Mouse (Mus musculus) CD4-positive, CD25-positive, alpha-beta regulatory T cell, adult 2 months (primary cell): ENCODE measurements at regions not wholly inside any gene's neighbourhood (a gene's known extent, or its start where the extent isn't known, plus 50 kb on each side); places are given as distances from the start of the nearest gene placed in this dataset.

Experiments
- DNase-seq: peaks from one replicate; pipeline ENCODE4 v3.0.0-alpha.2; 2012; ENCODE audit warnings: low read depth, low spot score

DNA sequence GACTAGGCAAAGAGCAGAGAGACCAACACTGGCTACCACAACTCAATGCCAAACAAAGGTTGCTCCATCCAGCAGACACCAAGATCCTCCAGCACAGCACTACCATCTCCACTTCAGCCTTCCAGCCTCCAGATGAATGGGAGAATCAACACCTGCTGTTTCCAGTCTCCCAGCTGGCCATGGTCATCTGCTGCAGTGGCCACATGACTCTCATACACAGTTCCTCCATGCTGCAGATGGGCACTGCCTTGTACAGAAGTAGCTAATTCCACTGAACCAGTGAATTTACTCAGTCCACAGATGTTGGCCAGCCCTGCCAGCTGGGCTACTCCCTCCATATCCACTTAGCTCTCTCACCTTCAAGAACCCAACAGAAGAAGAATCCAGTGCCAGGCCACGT, 63.0 kb upstream of the Vstm5 start:
- DNase-seq, result no peak

DNA sequence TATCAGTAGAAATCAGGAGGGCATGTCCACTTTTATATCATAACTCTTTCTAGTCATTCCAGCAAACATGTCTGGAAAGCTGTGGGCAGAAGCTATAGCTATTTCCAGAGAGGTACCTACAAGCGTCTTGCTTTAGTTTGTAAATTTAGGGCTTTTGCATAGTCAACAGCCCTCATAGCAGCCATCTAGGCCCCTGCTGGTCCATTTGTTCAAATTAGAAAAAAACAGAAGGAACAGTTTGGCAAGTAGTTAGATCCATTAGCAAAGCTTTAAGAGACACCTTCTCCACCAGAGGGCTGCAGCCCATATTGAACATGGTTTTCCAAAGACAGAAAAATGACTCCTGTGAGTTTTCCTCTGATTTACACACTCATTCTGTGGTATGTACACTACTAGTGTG, 63.4 kb upstream of the Vstm5 start:
- DNase-seq, result no peak

DNA sequence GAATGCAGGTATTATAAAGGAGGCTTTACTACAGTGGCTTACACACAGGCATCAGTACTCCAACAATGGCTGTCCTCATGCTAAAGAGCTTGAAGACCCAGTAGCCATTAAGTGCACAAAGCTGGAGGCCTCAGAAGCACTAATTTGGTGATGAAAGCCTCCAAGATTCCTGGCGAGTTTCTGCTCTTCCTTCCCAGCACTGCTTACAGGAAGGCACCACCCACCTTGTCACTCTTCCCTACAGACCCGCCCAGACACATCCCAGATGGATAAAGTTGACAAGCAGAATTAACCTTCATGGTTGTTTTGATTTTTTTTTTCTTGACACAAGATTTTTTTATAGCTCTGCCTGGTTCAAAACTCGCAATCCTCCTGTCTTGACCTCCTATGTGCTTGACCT, 59.0 kb upstream of the Hephl1 start:
- no peak for DNase-seq

DNA sequence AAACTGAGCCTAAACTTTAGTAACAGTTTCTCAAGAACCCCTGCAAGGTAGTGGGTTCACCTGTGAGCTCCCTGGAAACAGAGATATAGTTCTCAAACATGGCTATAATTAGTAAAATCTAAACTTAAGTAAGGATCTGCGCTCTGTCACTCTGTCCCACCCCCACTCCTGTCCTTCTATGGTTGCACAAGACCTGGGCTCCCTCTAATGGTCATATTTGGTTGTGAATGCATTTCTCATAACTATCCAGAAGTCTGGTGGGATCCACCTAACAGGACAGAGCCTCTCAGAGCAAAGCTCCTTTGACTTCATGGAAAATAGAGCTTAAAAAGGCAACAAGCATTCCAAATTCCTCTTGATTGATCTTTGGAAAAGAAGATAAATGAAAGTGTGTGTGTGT, 57.8 kb upstream of the Hephl1 start:
- DNase-seq, result peak; percentile 38

DNA sequence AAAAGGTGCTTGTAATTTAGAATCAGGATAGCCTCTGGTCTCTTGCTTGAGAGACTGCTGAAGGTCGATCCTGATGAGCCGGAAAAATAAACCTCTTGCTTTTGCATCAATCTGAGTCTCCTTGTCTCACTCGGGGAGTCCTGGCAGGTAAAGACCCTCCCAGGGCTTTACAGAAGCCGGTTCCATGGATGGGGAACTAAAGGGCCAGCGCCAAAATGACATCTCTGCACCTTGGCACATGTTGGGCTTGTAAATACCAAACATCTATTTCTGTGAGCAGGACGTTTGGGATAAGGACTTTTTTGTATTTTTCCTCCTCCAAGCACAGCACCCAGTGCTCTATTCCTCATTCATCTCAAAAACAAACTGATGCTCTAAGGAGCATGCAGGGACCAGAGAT, 57.1 kb upstream of the Hephl1 start:
- no peak for DNase-seq

DNA sequence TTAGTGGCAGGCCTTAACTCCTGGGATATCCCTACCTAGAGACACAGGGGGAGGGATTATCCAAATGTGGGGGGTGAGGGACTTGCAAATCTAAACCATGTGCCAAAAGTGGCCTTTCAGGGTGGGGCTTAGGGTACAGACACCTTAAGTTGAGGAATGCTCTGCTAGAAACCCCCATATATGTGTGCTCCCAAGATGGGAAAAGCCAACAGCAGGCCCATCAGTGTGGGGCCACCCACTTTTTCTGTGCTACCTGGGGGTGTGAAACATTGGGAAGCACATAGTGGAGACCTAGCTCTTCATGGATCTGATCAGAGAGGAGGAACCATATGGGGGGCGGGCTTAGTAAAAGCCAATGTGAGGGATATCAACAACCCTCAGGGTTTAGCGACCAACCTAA, 55.0 kb upstream of the Hephl1 start:
- no peak for DNase-seq

DNA sequence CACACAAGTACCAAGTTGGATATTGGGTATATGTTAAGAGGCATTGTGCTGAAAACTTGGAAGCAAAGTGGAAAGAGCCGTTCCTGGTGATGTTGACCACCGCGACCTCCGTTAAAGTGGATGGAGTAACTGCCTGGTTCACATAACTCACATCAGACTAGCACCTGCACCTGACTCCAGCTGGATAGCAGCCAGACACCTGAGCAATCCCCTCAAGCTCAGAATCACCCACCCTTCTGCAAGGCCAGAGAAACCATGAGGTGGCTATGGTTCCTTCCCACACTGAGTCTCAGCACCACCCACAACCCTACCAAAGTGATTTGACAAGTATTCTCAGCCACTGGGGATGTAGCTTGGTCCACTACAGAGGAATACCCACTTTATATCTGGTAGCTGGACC, 54.6 kb upstream of the Hephl1 start:
- no peak for DNase-seq
